11 mouse cellular contexts compared by ENCODE assay signal in genomic region chr5:88945661-88946339, GRCm38 (mm10). TPM values are rescaled to one million over a fixed set of nuclear protein-coding genes. Genes with fewer than 3 reads are reported as not detected.
A peak's percentile ranks its signal among the peaks of the same experiment; 100 is the strongest.
DNase-seq lines count a peak whose midpoint lies in the region; ATAC-seq and TF ChIP-seq lines count a peak whose summit lies in the region.
"Had no signal": no experiment of that assay in that cellular context is flagged by ENCODE, and none has a peak within 500 bp of the region (broad histone marks: within the 10 kb centered on the region; RNA-seq: fewer than 3 reads in every experiment).

No protein-coding gene starts in this region.

- no peak; the same call in 1 of the 2 replicates for TF ChIP-seq CTCF in layer of hippocampus, adult 2 months (conservative IDR thresholded peaks at IDR 0.05)

- peak; percentile 71; the same call in 1 of the 2 replicates for ATAC-seq in neural tube, embryonic 13.5 days (ENCODE audit: low read depth)
- no peak for ATAC-seq in granulocyte monocyte progenitor cell, adult 5-6 weeks (replicated peaks; ENCODE audit: poor library complexity, severe bottlenecking)
- no peak for ATAC-seq in liver, embryonic 11.5 days (replicated peaks; ENCODE audit: low FRiP score)

- no peak overlapping the region for H3K4me2 ChIP-seq in neural tube, embryonic 13.5 days
- no peak overlapping the region for H3K4me2 ChIP-seq in liver, embryonic 11.5 days
- H3K4me2 ChIP-seq: lung, embryonic 15.5 days had no signal

- DNase-seq in adrenal gland, postnatal 14 days, result peak; percentile 28
- DNase-seq in adrenal gland, adult 8-10 months, result no peak
- DNase-seq in neural tube, embryonic 10.5 days (ENCODE audit: extremely low spot score, low spot score), result no peak
- DNase-seq in layer of hippocampus, adult 2 months (ENCODE audit: low spot score in 2 of 2), result peak; percentile 38 to 59
- no peak for DNase-seq in MN1 (ENCODE audit: low spot score)
- DNase-seq in liver, embryonic 11.5 days (ENCODE audit: low spot score), result no peak
- DNase-seq: embryo, embryonic 11 days; kidney, postnatal 14 days had no signal

- no peaks in the 10 kb centered on the region for H3K9me3 ChIP-seq in neural tube, embryonic 13.5 days
- H3K9me3 ChIP-seq in liver, embryonic 11.5 days (ENCODE audit: control insufficient read depth, low read length), result no peaks in the 10 kb centered on the region
- H3K9me3 ChIP-seq: lung, embryonic 15.5 days had no signal

- no peak overlapping the region for H3K27ac ChIP-seq in neural tube, embryonic 13.5 days (replicated peaks)
- peak overlapping the region; percentile 80 for H3K27ac ChIP-seq in layer of hippocampus, adult 2 months
- H3K27ac ChIP-seq in liver, embryonic 11.5 days (ENCODE audit: low read depth, low read length), result no peak overlapping the region
- H3K27ac ChIP-seq: lung, embryonic 15.5 days had no signal

- WGBS in neural tube, embryonic 13.5 days, result 61% methylated on average over 10 of the region's 10 CpGs
- 90% methylated on average over 10 of the region's 10 CpGs for WGBS in liver, embryonic 11.5 days

- H3K9ac ChIP-seq in neural tube, embryonic 13.5 days, result no peak overlapping the region
- no peak overlapping the region for H3K9ac ChIP-seq in liver, embryonic 11.5 days (ENCODE audit: low read depth, low read length)
- H3K9ac ChIP-seq: lung, embryonic 15.5 days had no signal

- H3K4me3 ChIP-seq in neural tube, embryonic 13.5 days, result no peak overlapping the region
- H3K4me3 ChIP-seq in layer of hippocampus, adult 2 months, result no peak overlapping the region
- no peak overlapping the region for H3K4me3 ChIP-seq in liver, embryonic 11.5 days (ENCODE audit: low read depth, low read length)
- H3K4me3 ChIP-seq: lung, embryonic 15.5 days had no signal

- H3K4me1 ChIP-seq in neural tube, embryonic 13.5 days (replicated peaks), result 0 out of 2 replicates have a peak, but pooled peaks cover 4% of the 10 kb centered on the region
- H3K4me1 ChIP-seq in liver, embryonic 11.5 days (replicated peaks; ENCODE audit: control insufficient read depth, insufficient read depth, low read length), result no peaks in the 10 kb centered on the region
- H3K4me1 ChIP-seq: lung, embryonic 15.5 days had no signal

- H3K36me3 ChIP-seq in neural tube, embryonic 13.5 days, result no peaks in the 10 kb centered on the region
- no peaks in the 10 kb centered on the region for H3K36me3 ChIP-seq in liver, embryonic 11.5 days (ENCODE audit: control insufficient read depth, insufficient read depth, low read length)
- H3K36me3 ChIP-seq: lung, embryonic 15.5 days had no signal

- H3K27me3 ChIP-seq in neural tube, embryonic 13.5 days, result no peaks in the 10 kb centered on the region
- H3K27me3 ChIP-seq in liver, embryonic 11.5 days (replicated peaks; ENCODE audit: control insufficient read depth, insufficient read depth, low read length), result no peaks in the 10 kb centered on the region
- H3K27me3 ChIP-seq: lung, embryonic 15.5 days had no signal

RNA-seq across cellular contexts. Expression of gene Slc4a4, which starts 59.2 kb away (rescaled TPM):
- 89.7 and 101 TPM in 2 replicates for total RNA-seq in adrenal gland, postnatal 14 days (2021)
- 10 to 100 TPM in 2 of 4 experiments, 1 to 10 TPM in 2; 4.2 to 26.9 (median 17.4) TPM for total RNA-seq in adrenal gland, adult 8-10 months (2022)
- 5.9 and 6.2 TPM in 2 replicates for polyA plus RNA-seq in neural tube, embryonic 13.5 days (2015; fragmentation: Nextera tagmentation; extraction: Ambion mirVana)
- 100 to 1,000 TPM; 154 to 161 TPM for total RNA-seq in layer of hippocampus, adult 2 months (2021)
- not detected in 2 replicates for total RNA-seq in granulocyte monocyte progenitor cell, adult 5-6 weeks (2014; fragmentation: Nextera tagmentation)
- total RNA-seq in granulocyte monocyte progenitor cell, adult 5-6 weeks (2017), result not detected in 2 replicates
- 1.2 and 1.5 TPM in 2 replicates for polyA plus RNA-seq in liver, embryonic 11.5 days (2014; fragmentation: Nextera tagmentation; extraction: Ambion mirVana)

Comparison
In these comparisons a context has a peak if more than half of its experiments do, and no peak if none do; other contexts are left out.
1. DNase-seq: peak in adrenal gland, postnatal 14 days (single experiment) and layer of hippocampus, adult 2 months (2 of 2); none in adrenal gland, adult 8-10 months (single experiment), neural tube, embryonic 10.5 days (single experiment), MN1 (single experiment) and liver, embryonic 11.5 days (single experiment).
2. RNA of gene Slc4a4, which starts 59.2 kb away (total RNA-seq): 154 to 161 TPM in layer of hippocampus, adult 2 months, 89.7 to 101 TPM in adrenal gland, postnatal 14 days and 4.2 to 26.9 TPM in adrenal gland, adult 8-10 months; not detected in granulocyte monocyte progenitor cell, adult 5-6 weeks; every median in the first group is over 4 times any median in the second.